Mouse (Mus musculus): ENCODE data around the gene Olfr1511. TPM values are rescaled to one million over a fixed set of nuclear protein-coding genes. Genes with fewer than 3 reads are reported as not detected.

The Olfr1511 gene
- not detected in 2 replicates for polyA plus RNA-seq (2012; rRNA removed)

GRCm38 (mm10) chr14:52397279-52397678 lies at the start of gene Olfr1511:
Gene Olfr1511 (minus strand): TSS chr14:52397379.

GRCm38 (mm10) chr14:52442690-52443089 lies 45.5 kb upstream of the Olfr1511 start, which contains the start of gene Olfr1509:
Gene Olfr1509 (plus strand): TSS chr14:52442990.

GRCm38 (mm10) chr14:52414273-52414672 lies 17.1 kb upstream of the Olfr1511 start, which contains the start of gene Olfr1510:
Gene Olfr1510 (minus strand): TSS chr14:52414373.

DNA sequence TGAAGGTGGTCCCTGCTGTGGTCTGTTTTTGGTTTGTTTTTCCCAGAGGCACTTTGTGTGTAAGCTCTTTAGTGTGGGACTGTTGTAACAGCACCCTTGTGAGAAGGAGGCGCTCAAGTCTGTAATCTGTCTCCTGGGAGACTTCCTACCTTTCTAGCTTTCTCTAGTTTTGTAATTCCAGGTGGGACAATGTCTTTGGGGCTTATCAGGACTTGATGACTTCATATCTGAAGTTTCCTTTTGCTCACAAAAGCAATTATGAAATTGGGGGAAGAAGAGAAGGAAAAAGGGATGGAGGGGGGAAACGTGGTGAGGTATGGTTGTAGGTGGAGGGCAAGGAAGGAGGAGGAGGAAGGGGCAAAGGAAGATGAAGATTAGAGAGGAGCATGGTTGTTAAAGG lies 18.1 kb downstream of the Olfr1511 start, which contains the start of gene Olfr1512:
TSS of gene Olfr1512 (minus strand) at position 101 of the 400 bp plus-strand sequence.

GRCm38 (mm10) chr14:52356308-52356707 lies 40.9 kb downstream of the Olfr1511 start, which contains the start of gene Olfr1513:
Gene Olfr1513 (minus strand): TSS chr14:52356408.

Other genes with a start within 250 kb of the Olfr1511 start
- 88.7 and 139 TPM in 2 replicates for gene Supt16, start 200.0 kb downstream of the Olfr1511 start, polyA plus RNA-seq (2012; rRNA removed)
- 74.1 and 82.3 TPM in 2 replicates for gene Chd8, start 139.6 kb downstream of the Olfr1511 start, polyA plus RNA-seq (2012; rRNA removed)
- gene Tox4, start 118.2 kb downstream of the Olfr1511 start, polyA plus RNA-seq (2012; rRNA removed) = 28.4 and 39.3 TPM in 2 replicates
- gene Rab2b, start 117.8 kb downstream of the Olfr1511 start, polyA plus RNA-seq (2012; rRNA removed) = 30.9 and 33.6 TPM in 2 replicates
- 58.3 and 65.0 TPM in 2 replicates for gene Mettl3, start 92.3 kb downstream of the Olfr1511 start, polyA plus RNA-seq (2012; rRNA removed)
- 52.9 and 56.9 TPM in 2 replicates for gene Sall2, start 68.6 kb downstream of the Olfr1511 start, polyA plus RNA-seq (2012; rRNA removed)
- not detected in 2 replicates for gene Olfr1513, start 41.0 kb downstream of the Olfr1511 start, polyA plus RNA-seq (2012; rRNA removed)
- gene Olfr1512, start 18.2 kb downstream of the Olfr1511 start, polyA plus RNA-seq (2012; rRNA removed) = not detected in 2 replicates
- gene Olfr1510, start 17.0 kb upstream of the Olfr1511 start, polyA plus RNA-seq (2012; rRNA removed) = not detected in 2 replicates
- gene Olfr1509, start 45.6 kb upstream of the Olfr1511 start, polyA plus RNA-seq (2012; rRNA removed) = not detected in 2 replicates
- not detected in 2 replicates for gene Olfr1508, start 70.1 kb upstream of the Olfr1511 start, polyA plus RNA-seq (2012; rRNA removed)
- gene Olfr1507, start 98.4 kb upstream of the Olfr1511 start, polyA plus RNA-seq (2012; rRNA removed) = not detected in 2 replicates